Mouse (Mus musculus) heart, embryonic 14.5 days (tissue): ENCODE data around the gene Ccl28. TPM values are rescaled to one million over a fixed set of nuclear protein-coding genes. Genes with fewer than 3 reads are reported as not detected.

ENCODE experiments used
- ATAC-seq: fragments of 200-750 bp; cut with Nextera tagmentation; 2 replicates; pipeline ENCODE4 v1.8.0; 2017; ENCODE audit warnings: low read depth, moderate TSS enrichment; ENCODE audit not compliant: insufficient number of reproducible peaks, insufficient read depth, low FRiP score
- H3K27ac ChIP-seq, 2 experiments: fragments of 200-500 bp in 1 of 2; fragments of 300-500 bp in 1 of 2; sonication (generic) in 1 of 2; replicated peaks in 1 of 2; 2 replicates each; pipeline ENCODE4 v1.5.1; 2012 to 2014; ENCODE audit warnings: low read depth in 2 of 2, low read length in 2 of 2, control low read depth in 1 of 2, mild to moderate bottlenecking in 1 of 2, mixed read lengths in 1 of 2; ENCODE audit not compliant: control insufficient read depth in 1 of 2, insufficient read depth in 1 of 2
- H3K27me3 ChIP-seq: fragments of 300-500 bp; sonication (generic); 2 replicates; pipeline ENCODE4 v1.6.1; 2014; ENCODE audit warnings: mild to moderate bottlenecking, low read length, control low read depth; ENCODE audit not compliant: control insufficient read depth, insufficient read depth
- H3K36me3 ChIP-seq: fragments of 300-500 bp; sonication (generic); 2 replicates; pipeline ENCODE4 v1.6.1; 2014; ENCODE audit warnings: mild to moderate bottlenecking, control low read depth, low read length, mixed read lengths; ENCODE audit not compliant: control insufficient read depth, insufficient read depth
- H3K4me1 ChIP-seq, 2 experiments: fragments of 200-500 bp in 1 of 2; fragments of 300-500 bp in 1 of 2; sonication (generic) in 1 of 2; 2 replicates each; pipeline ENCODE4 v1.6.1; 2012 to 2014; ENCODE audit warnings: low read length in 2 of 2, control low read depth in 1 of 2, mixed read lengths in 1 of 2; ENCODE audit not compliant: control insufficient read depth in 2 of 2, insufficient read depth in 2 of 2
- H3K4me2 ChIP-seq: fragments of 300-500 bp; sonication (generic); 2 replicates; pipeline ENCODE4 v1.6.1; 2014; ENCODE audit warnings: mild to moderate bottlenecking, low read length
- H3K4me3 ChIP-seq, 2 experiments: fragments of 200-500 bp in 1 of 2; fragments of 300-500 bp in 1 of 2; sonication (generic) in 1 of 2; 2 replicates each; pipeline ENCODE4 v1.5.1; 2012 to 2014; ENCODE audit warnings: low read length in 2 of 2, mild to moderate bottlenecking in 2 of 2, control low read depth in 1 of 2, low read depth in 1 of 2, moderate library complexity in 1 of 2; ENCODE audit not compliant: control insufficient read depth in 1 of 2, insufficient read depth in 1 of 2
- H3K9ac ChIP-seq: fragments of 300-500 bp; sonication (generic); 2 replicates; pipeline ENCODE4 v1.6.1; 2014; ENCODE audit warnings: mild to moderate bottlenecking, low read length
- H3K9me3 ChIP-seq: fragments of 300-500 bp; sonication (generic); 2 replicates; pipeline ENCODE4 v1.6.1; 2016; ENCODE audit warnings: low read length, control low read depth; ENCODE audit not compliant: control insufficient read depth
- WGBS: fragments of 180-500 bp; shearing (Covaris S2); extraction: QIAGEN DNeasy Blood & Tissue Kit; methylation state at CpG from one replicate; pipeline ENCODE4 v1.1.7; 2014; 5-methylcytosine and 5-hydroxymethylcytosine counted together
- polyA plus RNA-seq: library from polyadenylated mRNA; unstranded; fragments of >200 nt; fragmentation: Nextera tagmentation; extraction: Ambion mirVana; gene quantifications from 2 replicates; pipeline ENCODE4 v1.2.1, GENCODE M21; 2014

Ccl28 gene
- polyA plus RNA-seq, 1 experiment from 2014 or later = not detected

- Histone ChIP-seq H3K27me3 (no peaks in the 10 kb centered on the region), H3K27ac (no peak overlapping the region), H3K4me2 (no peak overlapping the region), H3K36me3 (peaks cover 47% of the 10 kb centered on the region), H3K9ac (no peak overlapping the region), H3K4me3 (no peak overlapping the region), H3K9me3 (no peaks in the 10 kb centered on the region), H3K4me1 (no peaks in the 10 kb centered on the region; a peak in 1 of 4 replicates)
- ATAC-seq = no peak
- WGBS = 94% methylated on average over 4 of the region's 4 CpGs
Observed at GRCm38 (mm10) chr13:119698436-119698835, 74.8 kb downstream of the Ccl28 start.

Other genes starting within 250 kb of the Ccl28 start
- gene Paip1, start 195.2 kb upstream of the Ccl28 start, polyA plus RNA-seq = 29.9 and 32.3 TPM in 2 replicates
- 44.4 and 45.3 TPM in 2 replicates for gene 4833420G17Rik, start 161.1 kb upstream of the Ccl28 start, polyA plus RNA-seq
- gene Tmem267, start 135.8 kb upstream of the Ccl28 start, polyA plus RNA-seq = 1.7 and 2.4 TPM in 2 replicates
- gene 3110070M22Rik, start 135.4 kb upstream of the Ccl28 start, polyA plus RNA-seq = 0.77 and 1.1 TPM in 2 replicates
- gene Hmgcs1, start 66.6 kb downstream of the Ccl28 start, polyA plus RNA-seq = 76.9 and 89.2 TPM in 2 replicates
- 0.53 and 0.74 TPM in 2 replicates for gene Nim1k, start 132.1 kb downstream of the Ccl28 start, polyA plus RNA-seq
- 23.5 and 28.3 TPM in 2 replicates for gene Zfp131, start 167.1 kb downstream of the Ccl28 start, polyA plus RNA-seq
- gene AF067063, start 206.4 kb downstream of the Ccl28 start, polyA plus RNA-seq = not detected in 2 replicates
- gene D13Ertd608e, start 212.2 kb downstream of the Ccl28 start, polyA plus RNA-seq = not detected in 2 replicates